Mouse (Mus musculus) natural killer cell, adult 2 months (primary cell): ENCODE results near the gene Tctex1d4.
A peak's percentile ranks its signal among the peaks of the same experiment; 100 is the strongest.

Experiments used
- DNase-seq, 2 experiments: peaks; one replicate each; pipeline ENCODE4 v3.0.0; 2022; ENCODE audit warnings: low spot score in 2 of 2

Tctex1d4 gene

DNA sequence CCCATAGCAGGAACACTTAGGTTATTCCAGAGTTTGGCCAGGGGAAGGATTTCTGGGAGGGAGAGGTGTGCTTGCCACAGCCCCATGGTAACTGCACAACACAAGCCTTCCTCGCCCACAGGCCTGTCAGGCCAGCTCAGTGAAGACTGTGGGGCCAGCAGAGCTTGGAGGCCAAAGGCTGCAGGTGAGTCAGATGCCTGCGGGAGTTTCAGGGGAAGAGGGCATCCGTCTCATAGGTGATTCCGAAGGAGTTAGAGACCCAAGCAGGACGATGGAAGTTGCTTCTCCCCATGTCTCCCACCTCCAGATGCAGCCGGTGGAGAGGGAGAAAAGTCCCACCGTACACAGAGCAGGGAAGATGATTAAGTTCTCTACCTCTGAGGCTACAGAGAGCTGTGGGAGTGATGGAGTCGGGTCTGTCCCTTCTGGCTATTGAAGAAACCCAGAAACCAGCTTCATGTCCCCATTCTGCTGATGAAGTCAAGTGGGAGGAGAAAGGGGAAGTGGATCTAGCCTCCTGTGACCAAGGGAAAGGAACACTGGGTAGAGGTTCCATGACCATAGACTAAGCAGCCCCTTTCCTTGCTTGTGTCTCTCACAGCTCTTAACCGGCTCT, at the start of gene Tctex1d4:
Gene Tctex1d4, plus strand, starts transcription at position 120 of the 616 bp plus-strand sequence.
- no peak for DNase-seq

DNA sequence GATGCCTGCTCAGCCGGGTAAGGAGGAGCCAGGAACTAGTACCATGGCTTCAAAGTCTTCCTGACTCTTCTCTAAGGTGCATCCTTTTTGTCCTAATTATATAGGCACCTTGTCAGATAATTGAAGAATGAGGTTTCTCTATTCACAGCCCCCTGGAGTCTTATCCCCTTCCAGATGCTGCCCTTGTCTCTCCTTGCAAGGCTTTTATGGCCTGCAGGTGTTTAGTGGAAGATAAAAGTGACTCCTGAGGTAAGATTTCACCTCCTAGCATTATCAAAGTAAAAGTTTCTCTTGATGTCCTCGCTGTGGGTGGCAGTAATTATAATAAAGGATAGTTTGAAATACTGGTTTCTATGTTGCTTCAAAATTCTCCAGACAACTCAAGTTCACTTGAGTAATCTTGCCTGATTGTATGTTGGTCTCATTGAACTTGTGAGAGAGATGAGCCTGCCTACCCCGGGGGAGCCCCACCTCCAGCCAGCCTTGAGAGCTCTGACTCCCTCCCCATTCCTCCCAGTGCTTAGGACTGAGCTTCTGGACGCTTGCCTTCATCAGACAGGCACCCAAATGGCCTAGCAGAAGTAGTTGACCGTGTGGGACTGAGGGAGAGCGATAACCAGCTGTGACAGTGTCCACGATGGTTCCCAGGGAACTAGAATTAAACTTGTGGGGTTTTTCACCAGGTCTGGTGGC, 38.5 kb upstream of the Tctex1d4 start:
- no peak for DNase-seq

DNA sequence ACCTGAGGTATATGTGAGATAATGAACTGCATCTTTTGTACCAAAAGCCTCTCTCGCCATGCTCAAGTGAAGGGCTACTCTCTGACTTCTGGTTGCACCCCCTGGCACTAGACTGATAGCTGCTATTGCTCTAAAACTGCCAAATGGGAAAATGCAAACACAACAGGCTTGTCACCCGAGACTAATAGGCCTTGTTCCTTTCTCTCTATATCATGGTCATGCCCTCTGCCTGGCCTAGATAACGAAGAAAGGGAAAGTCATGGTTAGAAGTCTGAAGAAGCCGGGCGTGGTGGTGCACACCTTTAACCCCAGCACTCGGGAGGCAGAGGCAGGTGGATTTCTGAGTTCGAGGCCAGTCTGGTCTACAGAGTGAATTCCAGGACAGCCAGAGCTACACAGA, 36.0 kb upstream of the Tctex1d4 start:
- DNase-seq: no peak

DNA sequence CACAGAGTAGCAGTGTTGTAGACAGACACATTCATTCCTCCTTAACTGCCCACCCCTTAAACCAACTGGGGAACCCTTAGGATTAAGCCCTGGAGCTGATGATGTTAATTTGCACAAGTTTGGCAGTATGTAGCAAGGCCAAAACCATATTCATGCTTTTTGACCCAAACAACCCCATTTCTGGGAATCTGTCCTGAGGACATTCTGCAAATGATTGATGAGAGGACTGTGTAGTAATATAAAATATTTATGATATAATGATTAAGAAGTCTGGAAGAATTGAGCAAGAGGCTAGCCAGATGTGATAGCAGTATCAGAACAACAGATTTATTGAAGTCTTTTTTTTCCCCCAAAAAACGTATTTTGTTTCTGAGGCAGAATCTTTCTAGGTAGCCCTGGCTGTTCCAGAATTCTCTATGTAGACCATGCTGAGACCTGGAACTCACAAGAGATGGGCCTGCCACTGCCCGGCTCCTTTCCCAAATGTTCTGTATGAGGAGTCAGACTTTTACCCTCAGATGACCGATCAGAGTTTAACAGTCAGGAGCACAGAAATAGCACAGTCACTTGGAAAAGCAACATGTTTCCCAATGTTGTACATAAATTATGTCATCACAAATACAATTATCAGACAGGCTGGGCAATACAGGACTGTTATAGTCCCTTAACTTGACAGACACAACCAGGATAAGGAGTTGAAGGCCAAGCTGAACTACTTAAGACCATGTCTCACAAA, 31.8 kb upstream of the Tctex1d4 start:
- DNase-seq: no peak

GRCm38 (mm10) chr4:117095551-117096452, 30.8 kb upstream of the Tctex1d4 start, which contains the start of gene Ptch2:
Ptch2 (plus strand) TSS chr4:117096075.
- no peak for DNase-seq

DNA sequence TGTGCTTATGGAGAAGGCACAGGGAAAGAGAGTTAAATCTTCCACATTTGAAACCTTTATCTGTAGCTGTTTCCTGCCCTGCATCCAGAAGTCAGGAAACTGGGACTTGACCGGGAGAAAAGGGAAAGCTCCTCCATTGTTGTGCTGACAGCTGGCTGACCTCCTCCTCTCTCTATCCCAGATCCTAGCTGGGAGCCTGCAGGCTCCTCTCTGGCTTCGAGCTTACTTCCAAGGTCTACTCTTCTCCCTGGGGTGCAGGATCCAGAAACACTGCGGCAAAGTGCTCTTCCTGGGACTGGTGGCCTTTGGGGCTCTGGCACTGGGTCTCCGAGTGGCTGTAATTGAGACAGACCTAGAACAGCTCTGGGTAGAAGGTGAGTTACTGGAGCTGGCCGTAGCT, 29.9 kb upstream of the Tctex1d4 start:
- no peak for DNase-seq

GRCm38 (mm10) chr4:117097969-117098763, 28.4 kb upstream of the Tctex1d4 start:
- no peak for DNase-seq

GRCm38 (mm10) chr4:117098764-117099036, 27.9 kb upstream of the Tctex1d4 start:
- DNase-seq: no peak

DNA sequence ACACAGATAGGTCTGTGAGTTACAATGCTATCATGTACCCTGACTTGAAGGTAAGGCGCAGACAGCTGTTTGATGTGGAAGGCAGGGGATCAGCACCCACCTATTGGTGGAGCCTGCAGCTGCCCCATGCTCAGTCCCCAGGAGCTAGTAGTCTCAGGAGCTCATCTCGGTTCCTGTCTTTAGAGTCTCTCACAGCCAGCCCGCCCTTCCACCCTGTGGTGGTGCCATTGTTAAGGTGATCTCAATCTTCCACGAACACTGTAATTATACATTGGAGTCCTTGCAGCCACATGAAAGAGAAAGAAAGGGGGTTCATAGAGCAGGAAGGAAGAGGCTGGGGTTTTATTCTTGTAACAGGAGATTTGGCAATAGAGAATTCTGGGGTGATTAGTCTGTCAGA, 26.6 kb upstream of the Tctex1d4 start:
- DNase-seq: no peak

DNA sequence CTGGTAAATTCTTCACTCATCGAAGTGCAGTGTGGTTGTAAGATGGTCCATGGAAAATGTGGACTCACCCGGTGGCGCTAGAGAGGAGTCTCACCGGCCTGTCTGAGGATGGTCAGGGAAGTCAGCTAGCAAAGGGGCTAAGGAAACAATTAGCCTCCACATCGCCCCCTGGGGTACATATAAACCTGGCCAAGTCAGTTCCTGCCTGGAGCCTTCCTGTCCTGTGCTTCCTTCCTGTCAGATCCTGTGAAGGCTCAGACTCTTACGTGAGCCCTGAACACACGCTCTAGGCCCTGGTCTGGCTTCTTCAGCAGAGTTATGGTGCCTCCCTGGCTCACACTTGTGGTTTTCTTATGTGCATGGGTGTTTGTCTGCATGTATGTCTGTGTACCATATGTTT, 25.4 kb upstream of the Tctex1d4 start:
- DNase-seq: no peak

GRCm38 (mm10) chr4:117104672-117105071, 21.9 kb upstream of the Tctex1d4 start:
- DNase-seq: no peak

DNA sequence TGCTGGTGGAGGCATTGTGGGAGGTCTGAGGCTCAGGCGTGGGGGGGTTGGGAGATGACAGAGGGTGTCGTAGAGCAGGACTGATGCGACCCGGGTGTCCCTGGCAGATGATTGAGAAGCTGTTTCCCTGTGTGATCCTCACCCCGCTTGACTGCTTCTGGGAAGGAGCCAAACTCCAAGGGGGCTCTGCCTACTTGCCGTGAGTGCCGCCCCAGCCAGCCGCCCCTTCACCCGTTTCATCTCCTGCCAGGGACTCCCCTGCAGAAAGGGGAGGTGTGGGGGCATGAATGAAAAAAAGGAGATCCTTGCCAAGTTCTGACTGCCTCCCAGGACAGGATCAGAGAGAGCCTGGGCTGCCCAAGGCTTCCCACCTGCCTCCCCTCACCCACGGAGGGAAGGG, 21.5 kb upstream of the Tctex1d4 start:
- no peak for DNase-seq

GRCm38 (mm10) chr4:117107813-117108523, 18.6 kb upstream of the Tctex1d4 start:
- no peak for DNase-seq

DNA sequence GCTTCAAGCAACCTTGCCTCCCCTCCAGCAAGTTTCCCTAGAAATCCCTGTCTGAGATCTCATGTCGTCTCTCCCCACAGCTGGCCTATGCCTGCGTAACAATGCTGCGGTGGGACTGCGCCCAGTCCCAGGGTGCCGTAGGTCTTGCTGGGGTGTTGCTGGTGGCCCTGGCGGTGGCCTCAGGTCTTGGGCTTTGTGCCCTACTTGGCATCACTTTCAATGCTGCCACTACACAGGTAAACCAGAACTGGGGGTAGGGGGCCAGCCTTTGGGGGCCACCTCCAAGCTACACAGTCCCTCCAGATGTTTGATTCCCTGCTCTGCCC, 18.1 kb upstream of the Tctex1d4 start:
- DNase-seq: no peak

DNA sequence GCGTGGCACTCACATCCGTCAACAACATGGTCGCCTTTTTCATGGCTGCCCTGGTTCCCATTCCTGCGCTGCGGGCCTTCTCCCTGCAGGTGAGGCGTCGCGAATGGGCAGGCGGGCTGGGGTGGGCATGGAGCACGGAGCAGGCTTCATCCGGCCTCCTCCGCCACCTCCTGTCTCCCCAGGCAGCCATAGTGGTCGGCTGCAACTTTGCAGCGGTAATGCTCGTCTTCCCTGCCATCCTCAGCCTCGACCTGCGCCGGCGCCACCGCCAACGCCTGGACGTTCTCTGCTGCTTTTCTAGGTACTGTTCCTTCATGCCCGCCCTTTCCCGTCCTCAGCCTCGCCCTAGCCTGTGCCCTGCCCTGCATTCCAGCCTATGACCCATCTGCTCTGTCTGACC, 17.3 kb upstream of the Tctex1d4 start:
- DNase-seq: no peak

GRCm38 (mm10) chr4:117110249-117110648, 16.3 kb upstream of the Tctex1d4 start:
- no peak for DNase-seq

DNA sequence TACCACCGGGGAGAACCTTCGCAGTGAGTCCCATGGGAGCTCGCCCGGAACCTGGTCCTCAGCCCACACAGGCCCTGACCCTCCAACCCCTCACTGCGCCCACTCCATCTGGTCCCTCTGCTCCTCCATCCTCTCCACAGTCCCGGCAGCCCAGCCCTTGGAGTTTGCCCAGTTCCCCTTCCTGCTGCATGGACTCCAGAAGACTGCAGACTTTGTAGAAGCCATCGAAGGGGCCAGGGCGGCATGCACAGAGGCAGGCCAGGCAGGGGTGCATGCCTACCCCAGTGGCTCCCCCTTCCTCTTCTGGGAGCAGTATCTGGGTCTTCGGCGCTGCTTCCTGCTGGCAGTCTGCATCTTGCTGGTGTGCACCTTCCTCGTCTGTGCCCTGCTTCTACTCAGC, 15.6 kb upstream of the Tctex1d4 start:
- DNase-seq: no peak

- DNase-seq: no peak
These were observed 13.4 kb upstream of the Tctex1d4 start for GRCm38 (mm10) chr4:117113237-117113636.

DNA sequence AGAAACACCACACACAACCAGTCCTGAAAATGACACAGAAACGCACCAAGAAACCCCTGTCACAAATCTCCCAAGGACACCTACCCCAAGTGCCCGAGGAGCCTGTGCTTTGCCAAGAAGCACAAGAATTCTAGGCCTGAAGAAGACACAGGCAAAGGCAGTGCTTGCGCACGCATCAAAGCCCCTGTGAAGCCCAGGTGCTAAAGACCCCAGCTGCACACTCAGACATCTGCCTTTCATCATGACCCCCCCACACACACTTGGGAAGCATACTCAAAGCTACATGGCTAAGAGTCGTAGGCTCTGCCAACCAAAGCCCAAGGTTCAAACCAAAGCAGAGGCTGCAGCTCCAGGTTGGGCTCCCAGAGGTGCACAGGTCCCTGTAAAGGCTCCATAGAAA, 11.0 kb upstream of the Tctex1d4 start:
- no peak for DNase-seq

- peak in 1 of 2 experiments; percentile 20 for DNase-seq
These were observed 8.7 kb upstream of the Tctex1d4 start for GRCm38 (mm10) chr4:117117931-117118330.

GRCm38 (mm10) chr4:117119636-117120035, 7.0 kb upstream of the Tctex1d4 start:
- DNase-seq: no peak
